ENCODE assay signal across 9 mouse cellular contexts in genomic region chr7:16825785-16826184, GRCm38 (mm10). TPM values are rescaled to one million over a fixed set of nuclear protein-coding genes. Genes with fewer than 3 reads are reported as not detected.
DNase-seq lines count a peak whose midpoint lies in the region; ATAC-seq and TF ChIP-seq lines count a peak whose summit lies in the region.
"Had no signal": no experiment of that assay in that cellular context is flagged by ENCODE, and none has a peak within 500 bp of the region (broad histone marks: within the 10 kb centered on the region; RNA-seq: fewer than 3 reads in every experiment).

No protein-coding gene starts in this region.

- peak; percentile 45 for DNase-seq in heart, postnatal 0 days (ENCODE audit: low spot score)
- peak; percentile 81 for DNase-seq in CD4-positive helper T cell, adult 2 months (ENCODE audit: low read depth, low spot score)
- DNase-seq in brain, adult 2 months (ENCODE audit: low read depth, low spot score): peak; percentile 65
- no peak for DNase-seq in adrenal gland, postnatal 10 days
- no peak for DNase-seq in right cerebral cortex, postnatal 36 days (ENCODE audit: low spot score in 2 of 2)

- no peak overlapping the region for H3K27ac ChIP-seq in heart, postnatal 0 days (ENCODE audit: low read depth)
- no peak overlapping the region for H3K27ac ChIP-seq in heart, embryonic 11.5 days (ENCODE audit: low read depth, low read length)
- no peak overlapping the region for H3K27ac ChIP-seq in forebrain, embryonic 15.5 days (replicated peaks)
- H3K27ac ChIP-seq: embryonic facial prominence, embryonic 13.5 days had no signal

- no peaks in the 10 kb centered on the region for H3K27me3 ChIP-seq in heart, postnatal 0 days (ENCODE audit: control insufficient read depth, insufficient read depth, low read length)
- no peaks in the 10 kb centered on the region for H3K27me3 ChIP-seq in heart, embryonic 11.5 days (ENCODE audit: control insufficient read depth, insufficient read depth, low read length)
- no peaks in the 10 kb centered on the region for H3K27me3 ChIP-seq in forebrain, embryonic 15.5 days
- H3K27me3 ChIP-seq: embryonic facial prominence, embryonic 13.5 days had no signal

- TF ChIP-seq EP300 in heart, postnatal 0 days (IDR thresholded peaks at IDR 0.05; ENCODE audit: low read depth): no peak

- peaks cover 70% of the 10 kb centered on the region for H3K36me3 ChIP-seq in heart, postnatal 0 days (replicated peaks; ENCODE audit: control insufficient read depth, insufficient read depth, low read length)
- peaks cover 34% of the 10 kb centered on the region for H3K36me3 ChIP-seq in heart, embryonic 11.5 days (ENCODE audit: control insufficient read depth, insufficient read depth, low read length)
- peaks cover 72% of the 10 kb centered on the region for H3K36me3 ChIP-seq in forebrain, embryonic 15.5 days

- H3K4me1 ChIP-seq in heart, postnatal 0 days (ENCODE audit: control insufficient read depth, insufficient read depth): peaks cover 33% of the 10 kb centered on the region
- H3K4me1 ChIP-seq in heart, embryonic 11.5 days (ENCODE audit: control insufficient read depth, insufficient read depth, low read length): peaks cover 35% of the 10 kb centered on the region
- H3K4me1 ChIP-seq in forebrain, embryonic 15.5 days: peaks cover 10% of the 10 kb centered on the region

- ATAC-seq in heart, postnatal 0 days (ENCODE audit: insufficient read depth, low read depth): peak; percentile 57; the same call in 1 of the 2 replicates
- ATAC-seq in heart, embryonic 11.5 days (replicated peaks; ENCODE audit: insufficient number of reproducible peaks, low FRiP score, low TSS enrichment): no peak
- ATAC-seq in megakaryocyte, adult 5-6 weeks (ENCODE audit: poor library complexity, severe bottlenecking): peak; percentile 79
- ATAC-seq in forebrain, embryonic 15.5 days (replicated peaks): no peak

- H3K4me3 ChIP-seq in heart, postnatal 0 days (ENCODE audit: low read depth, low read length): no peak overlapping the region
- no peak overlapping the region for H3K4me3 ChIP-seq in heart, embryonic 11.5 days (ENCODE audit: low read depth, low read length)
- no peak overlapping the region for H3K4me3 ChIP-seq in forebrain, embryonic 15.5 days
- H3K4me3 ChIP-seq: embryonic facial prominence, embryonic 13.5 days had no signal

- no peak overlapping the region for H3K4me2 ChIP-seq in heart, postnatal 0 days (ENCODE audit: low read depth, low read length)
- H3K4me2 ChIP-seq in heart, embryonic 11.5 days: no peak overlapping the region
- no peak overlapping the region for H3K4me2 ChIP-seq in forebrain, embryonic 15.5 days (replicated peaks)
- H3K4me2 ChIP-seq: embryonic facial prominence, embryonic 13.5 days had no signal

- no peak overlapping the region for H3K9ac ChIP-seq in heart, postnatal 0 days (replicated peaks; ENCODE audit: low read depth, low read length)
- no peak overlapping the region for H3K9ac ChIP-seq in heart, embryonic 11.5 days (ENCODE audit: low read depth, low read length)
- H3K9ac ChIP-seq in forebrain, embryonic 15.5 days (replicated peaks): no peak overlapping the region
- H3K9ac ChIP-seq: embryonic facial prominence, embryonic 13.5 days had no signal

- 75% methylated on average over 10 of the region's 10 CpGs for WGBS in heart, postnatal 0 days
- 83% methylated on average over 10 of the region's 10 CpGs for WGBS in heart, embryonic 11.5 days (ENCODE audit: insufficient replicate concordance)
- 82% methylated on average over 10 of the region's 10 CpGs for WGBS in forebrain, embryonic 15.5 days

- peak; percentile 61 for TF ChIP-seq CTCF in heart, postnatal 0 days (IDR thresholded peaks at IDR 0.05; ENCODE audit: low read depth)

- H3K9me3 ChIP-seq in heart, postnatal 0 days (replicated peaks; ENCODE audit: control insufficient read depth, low read length): no peaks in the 10 kb centered on the region
- H3K9me3 ChIP-seq in heart, embryonic 11.5 days (replicated peaks; ENCODE audit: control insufficient read depth, low read length): no peaks in the 10 kb centered on the region
- H3K9me3 ChIP-seq in forebrain, embryonic 15.5 days: no peaks in the 10 kb centered on the region
- H3K9me3 ChIP-seq: embryonic facial prominence, embryonic 13.5 days had no signal

RNA-seq across cellular contexts. Expression of gene Fkrp, which starts 9.3 kb away (rescaled TPM):
- total RNA-seq in heart, postnatal 0 days (2014; rRNA removed; ENCODE audit: low replicate concordance): 40.4 and 54.2 TPM in 2 replicates
- polyA plus RNA-seq in heart, postnatal 0 days (2015; fragmentation: Nextera tagmentation; extraction: Ambion mirVana): 28.0 and 28.9 TPM in 2 replicates
- polyA plus RNA-seq in heart, embryonic 11.5 days (2014; fragmentation: Nextera tagmentation; extraction: Ambion mirVana): 25.6 and 27.7 TPM in 2 replicates
- total RNA-seq in megakaryocyte, adult 5-6 weeks (2015): 8.1 and 12.4 TPM in 2 replicates
- 8.1 and 10.6 TPM in 2 replicates for total RNA-seq in megakaryocyte, adult 5-6 weeks (2017)
- total RNA-seq in adrenal gland, postnatal 10 days (2021): 10 to 100 TPM; 22.4 to 22.6 TPM
- 28.2 and 29.0 TPM in 2 replicates for polyA plus RNA-seq in forebrain, embryonic 15.5 days (2015; fragmentation: Nextera tagmentation; extraction: Ambion mirVana)

RNA-seq across cellular contexts. Expression of gene Strn4, which starts 10.1 kb away (rescaled TPM):
- total RNA-seq in heart, postnatal 0 days (2014; rRNA removed; ENCODE audit: low replicate concordance): 128 and 148 TPM in 2 replicates
- polyA plus RNA-seq in heart, postnatal 0 days (2015; fragmentation: Nextera tagmentation; extraction: Ambion mirVana): 55.5 and 61.1 TPM in 2 replicates
- 81.4 and 86.8 TPM in 2 replicates for polyA plus RNA-seq in heart, embryonic 11.5 days (2014; fragmentation: Nextera tagmentation; extraction: Ambion mirVana)
- 25.7 and 27.6 TPM in 2 replicates for total RNA-seq in megakaryocyte, adult 5-6 weeks (2015)
- 45.9 and 50.0 TPM in 2 replicates for total RNA-seq in megakaryocyte, adult 5-6 weeks (2017)
- total RNA-seq in adrenal gland, postnatal 10 days (2021): 10 to 100 TPM; 63.8 to 72.8 TPM
- polyA plus RNA-seq in forebrain, embryonic 15.5 days (2015; fragmentation: Nextera tagmentation; extraction: Ambion mirVana): 185 and 193 TPM in 2 replicates

RNA-seq across cellular contexts. Expression of gene Prkd2, which starts 16.9 kb away (rescaled TPM):
- total RNA-seq in heart, postnatal 0 days (2014; rRNA removed; ENCODE audit: low replicate concordance): 10.6 and 13.4 TPM in 2 replicates
- 8.3 and 8.8 TPM in 2 replicates for polyA plus RNA-seq in heart, postnatal 0 days (2015; fragmentation: Nextera tagmentation; extraction: Ambion mirVana)
- polyA plus RNA-seq in heart, embryonic 11.5 days (2014; fragmentation: Nextera tagmentation; extraction: Ambion mirVana): 10.8 and 11.6 TPM in 2 replicates
- total RNA-seq in megakaryocyte, adult 5-6 weeks (2015): 8.8 and 14.0 TPM in 2 replicates
- 9.4 and 10.1 TPM in 2 replicates for total RNA-seq in megakaryocyte, adult 5-6 weeks (2017)
- total RNA-seq in adrenal gland, postnatal 10 days (2021): 10 to 100 TPM; 22.2 to 27.2 TPM
- polyA plus RNA-seq in forebrain, embryonic 15.5 days (2015; fragmentation: Nextera tagmentation; extraction: Ambion mirVana): 7.0 and 8.0 TPM in 2 replicates

RNA-seq across cellular contexts. Expression of gene Slc1a5, which starts 44.6 kb away (rescaled TPM):
- total RNA-seq in heart, postnatal 0 days (2014; rRNA removed; ENCODE audit: low replicate concordance): 55.8 and 81.4 TPM in 2 replicates
- polyA plus RNA-seq in heart, postnatal 0 days (2015; fragmentation: Nextera tagmentation; extraction: Ambion mirVana): 27.1 and 28.1 TPM in 2 replicates
- 26.9 and 30.1 TPM in 2 replicates for polyA plus RNA-seq in heart, embryonic 11.5 days (2014; fragmentation: Nextera tagmentation; extraction: Ambion mirVana)
- total RNA-seq in megakaryocyte, adult 5-6 weeks (2015): 48.1 and 55.7 TPM in 2 replicates
- 27.8 and 28.4 TPM in 2 replicates for total RNA-seq in megakaryocyte, adult 5-6 weeks (2017)
- total RNA-seq in adrenal gland, postnatal 10 days (2021): 100 to 1,000 TPM; 108 to 109 TPM
- polyA plus RNA-seq in forebrain, embryonic 15.5 days (2015; fragmentation: Nextera tagmentation; extraction: Ambion mirVana): 10.0 and 13.6 TPM in 2 replicates

RNA-seq across cellular contexts. Expression of gene Dact3, which starts 49.3 kb away (rescaled TPM):
- total RNA-seq in heart, postnatal 0 days (2014; rRNA removed; ENCODE audit: low replicate concordance): 63.9 and 69.6 TPM in 2 replicates
- 3.8 TPM in 2 replicates for polyA plus RNA-seq in heart, postnatal 0 days (2015; fragmentation: Nextera tagmentation; extraction: Ambion mirVana)
- 9.5 and 10.6 TPM in 2 replicates for polyA plus RNA-seq in heart, embryonic 11.5 days (2014; fragmentation: Nextera tagmentation; extraction: Ambion mirVana)
- total RNA-seq in megakaryocyte, adult 5-6 weeks (2015): 0.09 and 0.23 TPM in 2 replicates
- 0.15 and 0.16 TPM in 2 replicates for total RNA-seq in megakaryocyte, adult 5-6 weeks (2017)
- total RNA-seq in adrenal gland, postnatal 10 days (2021): 1 to 10 TPM; 5.7 to 7.0 TPM
- 3.3 and 3.4 TPM in 2 replicates for polyA plus RNA-seq in forebrain, embryonic 15.5 days (2015; fragmentation: Nextera tagmentation; extraction: Ambion mirVana)

Comparison
In these comparisons a context has a peak if more than half of its experiments do, and no peak if none do; other contexts are left out.
1. ATAC-seq: peak in heart, postnatal 0 days (single experiment) and megakaryocyte, adult 5-6 weeks (single experiment); none in heart, embryonic 11.5 days (single experiment) and forebrain, embryonic 15.5 days (single experiment).
2. DNase-seq: peak in heart, postnatal 0 days (single experiment), CD4-positive helper T cell, adult 2 months (single experiment) and brain, adult 2 months (single experiment); none in adrenal gland, postnatal 10 days (single experiment) and right cerebral cortex, postnatal 36 days (0 of 2).